Mouse (Mus musculus) kidney, postnatal 36 days (tissue): ENCODE results near the gene Sytl3.
A peak's percentile ranks its signal among the peaks of the same experiment; 100 is the strongest.

ENCODE experiments used
- DNase-seq, 2 experiments: peaks; one replicate each; pipeline ENCODE4 v3.0.0; 2021 to 2022; ENCODE audit warnings: mixed read lengths in 2 of 2

The Sytl3 gene

GRCm38 (mm10) chr17:6759717-6760292, 100.9 kb downstream of the Sytl3 start:
- no peak for DNase-seq

- no peak for DNase-seq
These were observed 104.8 kb downstream of the Sytl3 start for GRCm38 (mm10) chr17:6763513-6764226.

GRCm38 (mm10) chr17:6764227-6764593, 105.3 kb downstream of the Sytl3 start:
- peak in 1 of 2 experiments; percentile 50 for DNase-seq

GRCm38 (mm10) chr17:6764730-6765129, 105.8 kb downstream of the Sytl3 start:
- peak; percentile 61 to 65 for DNase-seq

- DNase-seq, result peak in 1 of 2 experiments; percentile 30
These were observed 107.0 kb downstream of the Sytl3 start for GRCm38 (mm10) chr17:6765886-6766285.

- peak in 1 of 2 experiments; percentile 4 for DNase-seq
These were observed 107.9 kb downstream of the Sytl3 start for GRCm38 (mm10) chr17:6766823-6767222.

- peak in 1 of 2 experiments; percentile 35 for DNase-seq
These were observed 108.9 kb downstream of the Sytl3 start for GRCm38 (mm10) chr17:6767771-6768170.

GRCm38 (mm10) chr17:6768301-6768788, 109.5 kb downstream of the Sytl3 start:
- DNase-seq, result peak; percentile 71 to 79

GRCm38 (mm10) chr17:6769602-6770001, 110.7 kb downstream of the Sytl3 start:
- DNase-seq, result peak in 1 of 2 experiments; percentile 44

- DNase-seq, result no peak
These were observed 113.0 kb downstream of the Sytl3 start for GRCm38 (mm10) chr17:6771661-6772489.

GRCm38 (mm10) chr17:6772490-6772773, 113.5 kb downstream of the Sytl3 start:
- DNase-seq, result no peak

- DNase-seq, result no peak
These were observed 114.5 kb downstream of the Sytl3 start for GRCm38 (mm10) chr17:6773249-6773966.

- no peak for DNase-seq
These were observed 116.3 kb downstream of the Sytl3 start for GRCm38 (mm10) chr17:6775221-6775620.

- no peak for DNase-seq
These were observed 116.8 kb downstream of the Sytl3 start for GRCm38 (mm10) chr17:6775671-6776070.

GRCm38 (mm10) chr17:6776123-6776522, 117.2 kb downstream of the Sytl3 start:
- DNase-seq, result peak in 1 of 2 experiments; percentile 63

GRCm38 (mm10) chr17:6776576-6776975, 117.7 kb downstream of the Sytl3 start:
- DNase-seq, result no peak

- peak; percentile 38 to 41 for DNase-seq
These were observed 118.2 kb downstream of the Sytl3 start for GRCm38 (mm10) chr17:6777061-6777460.

GRCm38 (mm10) chr17:6777629-6778331, 118.9 kb downstream of the Sytl3 start:
- DNase-seq, result no peak

GRCm38 (mm10) chr17:6778332-6778683, 119.4 kb downstream of the Sytl3 start:
- peak in 1 of 2 experiments; percentile 65 for DNase-seq

- peak; percentile 74 to 81 for DNase-seq
These were observed 120.0 kb downstream of the Sytl3 start for GRCm38 (mm10) chr17:6778771-6779509.

- DNase-seq, result no peak
These were observed 120.7 kb downstream of the Sytl3 start for GRCm38 (mm10) chr17:6779632-6780031.
